Mouse (Mus musculus): ENCODE data around the gene Alkbh4. TPM values are rescaled to one million over a fixed set of nuclear protein-coding genes. Genes with fewer than 3 reads are reported as not detected.

The Alkbh4 gene
- 37.0 and 70.1 TPM in 2 replicates for polyA plus RNA-seq (2012; ENCODE audit: low replicate concordance)

DNA sequence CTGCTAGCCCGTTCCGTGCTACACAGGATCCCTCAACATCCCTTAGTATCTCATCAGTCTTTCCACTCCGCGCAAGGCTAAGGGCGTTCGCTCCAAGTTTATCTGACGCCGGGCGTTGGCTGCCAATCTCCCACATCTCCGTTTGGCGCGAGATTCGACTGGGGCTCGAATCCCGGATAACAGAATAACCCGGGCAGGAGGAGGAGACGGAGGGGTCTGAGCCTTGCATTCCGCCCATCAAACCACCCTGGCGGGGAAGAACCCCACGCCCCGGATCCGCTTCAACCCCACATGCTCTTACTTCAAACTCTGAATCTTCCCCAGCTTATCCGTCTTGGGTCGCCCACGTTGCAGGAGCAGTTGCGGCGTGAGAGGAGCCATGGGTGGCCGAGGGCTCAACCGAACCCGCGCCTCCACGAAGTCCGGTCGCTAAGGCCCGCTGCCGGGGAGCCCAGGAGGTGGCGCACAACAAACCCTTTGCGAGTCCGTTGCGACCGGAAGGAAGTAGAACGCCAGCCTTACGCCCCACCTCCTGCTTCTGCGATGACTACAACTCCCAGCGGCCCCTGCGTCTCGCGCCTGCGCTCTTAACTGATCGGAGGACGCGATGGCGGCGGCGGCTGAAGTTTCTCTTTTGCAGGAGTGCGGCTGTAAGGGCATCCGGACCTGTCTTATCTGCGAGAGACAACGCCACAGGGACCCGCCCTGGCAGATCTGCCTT lies at the start of gene Alkbh4, which contains the start of gene Lrwd1:
Gene Alkbh4, plus strand, starts transcription at position 576 of the 721 bp plus-strand sequence.
Gene Lrwd1, minus strand, starts transcription at position 504 of the 721 bp plus-strand sequence.

DNA sequence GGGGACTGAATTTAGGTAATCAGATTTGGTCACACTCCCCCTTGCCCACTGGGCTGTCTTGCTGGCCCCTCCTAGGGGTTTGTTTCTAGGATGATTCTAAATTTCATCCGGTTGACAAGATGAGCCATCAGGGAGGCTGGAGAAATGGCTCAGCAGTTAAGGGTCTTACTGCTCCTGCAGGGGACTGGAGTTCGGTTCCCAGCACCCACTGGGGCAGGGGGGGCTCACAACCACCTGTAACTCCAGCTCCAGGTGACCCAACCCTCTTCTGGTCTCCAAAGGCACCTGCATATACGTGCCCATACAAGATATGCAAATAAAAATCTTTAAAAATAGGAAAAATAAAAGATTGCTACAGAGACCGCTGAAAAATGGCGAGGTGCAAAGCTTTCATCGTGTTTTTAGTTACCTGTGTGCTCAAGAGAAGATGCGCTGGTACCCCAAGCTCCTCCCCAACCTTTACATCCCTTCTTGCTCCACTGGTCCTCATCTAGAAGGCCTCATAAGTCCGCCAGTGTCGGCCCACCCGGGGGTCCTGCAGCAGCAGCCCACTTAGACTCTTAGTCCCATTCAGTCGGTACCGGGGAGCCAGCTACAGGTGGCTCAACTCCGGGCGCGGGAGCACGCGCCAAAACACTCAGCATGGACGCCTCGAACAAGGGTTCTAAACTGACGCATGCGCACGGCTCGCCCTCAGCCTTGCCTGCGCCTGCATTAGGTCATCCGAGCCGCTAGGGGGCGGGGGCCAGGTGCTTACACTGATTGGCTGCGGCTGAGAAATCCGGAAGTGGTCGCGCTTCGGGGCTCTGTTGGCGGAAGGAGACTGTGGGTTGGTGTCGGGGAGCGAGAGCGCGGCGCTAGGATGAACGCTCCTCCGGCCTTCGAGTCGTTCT lies 19.8 kb upstream of the Alkbh4 start, which contains the start of gene Polr2j:
Gene Polr2j, plus strand, starts transcription at position 741 of the 893 bp plus-strand sequence.

DNA sequence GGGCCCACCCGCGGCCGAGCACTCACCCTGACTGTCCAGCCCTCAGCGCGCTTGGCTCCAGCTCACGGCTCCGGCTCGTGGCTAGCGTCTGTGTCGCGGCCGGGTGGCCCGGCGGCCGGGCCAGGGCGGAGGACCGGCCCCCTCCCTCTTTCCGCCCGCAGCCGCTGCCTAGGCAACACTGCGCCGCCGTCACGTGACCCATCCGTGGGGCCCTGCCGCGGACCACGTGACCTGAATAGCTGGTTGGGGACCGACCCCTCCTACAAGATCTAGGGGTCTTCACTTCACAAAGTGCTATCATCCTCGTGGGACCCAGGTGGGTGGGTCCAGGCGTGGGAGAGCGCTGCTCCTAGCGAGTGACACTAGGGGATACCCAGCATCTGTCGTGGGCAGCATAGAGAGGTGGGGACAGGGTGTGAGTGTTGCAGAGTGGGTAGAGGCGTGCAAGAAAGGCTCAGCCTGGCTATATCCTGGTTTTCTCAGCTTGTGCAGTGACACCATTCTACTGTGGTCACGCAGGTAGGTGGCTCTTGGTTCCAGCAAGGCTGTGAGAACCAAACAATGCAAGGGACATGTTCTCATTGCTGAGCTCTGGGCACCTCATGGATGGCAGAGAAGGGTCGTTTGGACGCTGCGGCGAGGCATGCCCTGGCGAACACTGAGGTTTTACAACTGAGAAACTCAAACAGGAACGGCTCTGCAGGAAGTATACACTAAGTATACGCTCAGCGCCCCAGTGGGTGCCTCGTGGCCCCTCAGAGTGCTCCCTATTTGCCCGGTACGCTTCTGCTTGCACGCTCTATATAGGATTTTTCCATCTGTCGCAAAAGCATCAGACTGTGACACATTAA lies 34.8 kb downstream of the Alkbh4 start, which contains the start of gene Orai2:
Gene Orai2, minus strand, starts transcription at position 202 of the 851 bp plus-strand sequence.

Other genes with a start within 250 kb of the Alkbh4 start
- 1.8 TPM in 1 of 2 replicates, not detected in the other for gene Hspb1, start 248.2 kb upstream of the Alkbh4 start, polyA plus RNA-seq (2012; ENCODE audit: low replicate concordance)
- 78.6 and 114 TPM in 2 replicates for gene Ywhag, start 201.5 kb upstream of the Alkbh4 start, polyA plus RNA-seq (2012; ENCODE audit: low replicate concordance)
- gene Ssc4d, start 161.6 kb upstream of the Alkbh4 start, polyA plus RNA-seq (2012; ENCODE audit: low replicate concordance) = 1.6 and 2.0 TPM in 2 replicates
- gene Zp3, start 156.0 kb upstream of the Alkbh4 start, polyA plus RNA-seq (2012; ENCODE audit: low replicate concordance) = not detected in 2 replicates
- gene Dtx2, start 141.3 kb upstream of the Alkbh4 start, polyA plus RNA-seq (2012; ENCODE audit: low replicate concordance) = 46.6 and 52.9 TPM in 2 replicates
- gene Upk3b, start 97.7 kb upstream of the Alkbh4 start, polyA plus RNA-seq (2012; ENCODE audit: low replicate concordance) = 0.10 TPM in 1 of 2 replicates, not detected in the other
- gene Upk3bl, start 81.7 kb upstream of the Alkbh4 start, polyA plus RNA-seq (2012; ENCODE audit: low replicate concordance) = not detected in 2 replicates
- 24.3 and 31.9 TPM in 2 replicates for gene Rasa4, start 52.2 kb upstream of the Alkbh4 start, polyA plus RNA-seq (2012; ENCODE audit: low replicate concordance)
- 14.8 and 59.0 TPM in 2 replicates for gene Polr2j, start 19.5 kb upstream of the Alkbh4 start, polyA plus RNA-seq (2012; ENCODE audit: low replicate concordance)
- 48.0 and 50.0 TPM in 2 replicates for gene Lrwd1, start 72 bp upstream of the Alkbh4 start, polyA plus RNA-seq (2012; ENCODE audit: low replicate concordance)
- 93.8 and 109 TPM in 2 replicates for gene Orai2, start 34.6 kb downstream of the Alkbh4 start, polyA plus RNA-seq (2012; ENCODE audit: low replicate concordance)
- 7.6 and 33.4 TPM in 2 replicates for gene Prkrip1, start 62.8 kb downstream of the Alkbh4 start, polyA plus RNA-seq (2012; ENCODE audit: low replicate concordance)
- 50.0 and 111 TPM in 2 replicates for gene Sh2b2, start 110.4 kb downstream of the Alkbh4 start, polyA plus RNA-seq (2012; ENCODE audit: low replicate concordance)